Mouse (Mus musculus) lung, adult 2 months (tissue): ENCODE measurements around the gene Gm36079. TPM values are rescaled to one million over a fixed set of nuclear protein-coding genes. Genes with fewer than 3 reads are reported as not detected.
"Not testable (repeated sequence)": the region's sequence is repeated elsewhere in the genome, so short reads cannot be mapped to it uniquely, and the experiment has no call there.

ENCODE experiments used
- DNase-seq: peaks from one replicate; pipeline ENCODE4 v3.0.0; 2022
- H3K4me1 ChIP-seq: fragments of 200-500 bp; 2 replicates; pipeline ENCODE4 v1.6.1; 2011; ENCODE audit warnings: low read length; ENCODE audit not compliant: control insufficient read depth, insufficient read depth
- H3K4me3 ChIP-seq: fragments of 200-500 bp; replicated peaks from 2 replicates; pipeline ENCODE3; 2011; ENCODE audit warnings: low read depth, mild to moderate bottlenecking, control low read depth, low read length; ENCODE audit errors: extremely low read depth
- WGBS: fragments of 180-500 bp; shearing (Covaris S2); methylation state at CpG from one replicate; pipeline ENCODE4 v1.1.7; 2018; 5-methylcytosine and 5-hydroxymethylcytosine counted together
- polyA plus RNA-seq: library from polyadenylated mRNA; depleted of rRNA; stranded (reverse); fragments of >200 nt; gene quantifications from 2 replicates; pipeline ENCODE4 v1.2.3, GENCODE M21; 2012; rRNA removed

Gene Gm36079
- 0.45 TPM in 1 of 2 replicates, not detected in the other for polyA plus RNA-seq

DNA sequence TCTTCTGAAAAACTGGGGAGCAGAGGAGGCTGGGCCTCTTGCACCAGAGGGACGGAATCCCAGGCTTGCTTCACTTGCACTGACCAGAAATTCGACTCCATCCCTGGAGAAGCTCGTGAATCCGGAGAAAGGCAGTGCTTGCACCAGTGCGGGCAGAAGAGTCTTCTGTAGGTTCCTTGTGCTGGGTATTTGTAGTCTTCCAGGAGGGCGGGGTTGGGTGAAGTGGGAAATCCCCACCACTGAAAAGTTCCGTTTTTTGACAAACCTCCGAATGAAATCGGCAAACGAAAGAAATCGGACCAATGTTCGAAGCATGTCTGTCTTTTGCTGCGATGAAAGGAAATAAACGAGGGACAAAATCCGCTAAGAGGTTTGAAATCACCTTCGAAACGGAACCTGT is at the start of gene Gm36079:
Gene Gm36079, minus strand, starts transcription at position 101 of the 400 bp plus-strand sequence.
- WGBS, result 4% methylated on average over 6 of the region's 17 CpGs
- not testable (repeated sequence) for H3K4me3 ChIP-seq, H3K4me1 ChIP-seq, DNase-seq

DNA sequence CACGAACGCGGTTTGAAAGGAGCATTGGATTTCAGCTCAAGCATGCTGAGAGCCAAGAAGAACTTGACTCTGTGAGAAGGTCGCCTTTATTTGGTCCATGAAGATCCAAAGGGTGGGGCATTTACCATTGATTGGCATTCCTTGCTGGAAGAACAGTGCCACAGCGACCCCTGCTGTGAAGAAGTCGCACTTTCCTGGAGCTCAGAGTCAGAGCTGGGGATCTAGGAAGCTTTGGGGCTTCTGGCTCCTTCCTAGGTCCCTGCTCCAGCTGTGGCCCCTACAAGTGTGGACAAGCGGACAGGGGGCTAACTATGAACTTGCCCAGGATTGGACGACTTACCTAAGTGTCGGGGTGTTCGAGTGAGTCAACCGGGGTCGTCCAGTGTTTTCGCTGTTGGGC is 44.1 kb upstream of the Gm36079 start:
- WGBS, result no CpG with 5 or more reads among the region's 13 CpGs
- H3K4me3 ChIP-seq, DNase-seq, H3K4me1 ChIP-seq: not testable (repeated sequence)

DNA sequence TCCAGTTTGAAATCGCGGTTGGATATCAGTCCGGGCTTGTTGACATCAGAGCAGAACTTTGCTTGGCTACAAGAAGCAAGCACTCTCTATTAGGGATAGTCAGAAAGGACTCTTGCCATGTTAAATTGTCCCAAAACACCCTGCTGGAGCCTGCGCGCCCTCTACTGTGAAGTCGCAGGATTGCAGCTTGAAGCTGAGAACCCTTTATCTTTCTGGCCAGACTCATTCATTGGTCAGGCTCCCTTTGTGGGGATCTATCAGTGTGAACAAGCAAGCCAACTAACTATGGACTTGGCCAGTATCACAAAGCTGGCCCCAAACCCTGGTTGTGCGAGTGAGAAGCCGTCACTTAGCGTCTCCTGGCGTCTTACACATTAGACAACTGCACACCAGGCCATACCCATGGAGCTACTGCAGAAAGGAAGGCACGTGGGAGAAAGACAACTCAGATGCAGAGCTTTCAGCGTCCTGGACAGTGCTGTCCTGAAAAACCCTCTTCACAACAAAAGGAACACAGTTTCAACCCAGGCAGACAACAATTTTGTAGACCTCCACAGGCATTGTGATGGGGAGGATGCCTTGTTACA is 43.3 kb upstream of the Gm36079 start:
- not testable (repeated sequence) for H3K4me1 ChIP-seq, DNase-seq, H3K4me3 ChIP-seq
- no CpG with 5 or more reads among the region's 12 CpGs for WGBS

DNA sequence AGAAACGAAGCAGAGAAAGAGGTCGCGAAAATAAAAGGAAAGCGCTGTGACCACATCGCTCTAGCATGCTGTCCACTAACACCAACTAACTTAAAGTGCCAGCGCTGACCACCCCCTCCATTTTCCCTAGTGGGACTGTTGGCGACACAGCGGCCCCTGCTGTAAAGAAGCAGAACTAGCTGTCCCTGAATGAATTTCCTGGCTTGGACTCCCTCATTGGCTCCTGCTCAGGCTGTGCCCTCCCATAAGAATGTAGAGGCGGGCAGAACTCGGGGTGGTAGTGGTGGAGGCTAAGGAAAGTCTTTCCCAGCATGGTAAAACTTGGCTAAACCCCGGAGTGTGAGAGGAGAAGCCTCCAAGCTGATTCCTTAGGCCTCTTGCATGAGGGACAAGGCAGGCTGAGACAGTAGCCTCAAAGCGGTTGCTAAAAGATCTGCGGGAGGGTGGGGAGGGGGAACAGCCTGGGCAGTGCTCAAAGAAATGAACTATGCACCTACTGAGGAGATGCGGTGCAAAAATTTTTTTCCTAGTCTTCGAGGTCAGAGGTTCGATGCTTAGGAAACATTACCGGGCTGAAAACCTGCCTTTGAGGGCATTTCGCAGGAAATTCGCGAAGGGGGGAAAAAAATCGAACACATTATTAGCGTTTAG is 36.8 kb upstream of the Gm36079 start:
- not testable (repeated sequence) for DNase-seq, H3K4me3 ChIP-seq, H3K4me1 ChIP-seq
- no CpG with 5 or more reads among the region's 22 CpGs for WGBS

DNA sequence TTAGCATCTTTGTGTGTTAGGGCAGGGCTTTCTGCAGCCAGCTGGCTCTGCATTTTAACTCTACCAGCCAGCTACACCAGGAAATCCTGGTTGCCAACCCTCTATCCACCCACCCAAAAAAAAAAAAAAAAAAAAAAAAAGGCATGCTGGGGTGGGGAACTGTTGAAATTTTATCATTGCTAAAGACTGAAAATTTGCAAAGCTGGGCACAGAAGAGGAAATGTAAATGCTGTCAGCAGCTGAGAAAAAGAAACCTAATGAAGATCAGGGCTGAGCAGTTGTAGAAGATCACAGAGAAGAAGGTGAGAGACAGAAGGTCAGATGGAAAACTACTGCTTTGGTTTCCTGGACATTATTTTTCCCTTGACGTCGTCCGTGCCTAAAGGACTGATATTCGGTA is 36.1 kb upstream of the Gm36079 start:
- not testable (repeated sequence) for H3K4me3 ChIP-seq, DNase-seq, H3K4me1 ChIP-seq
- no CpG with 5 or more reads among the region's 4 CpGs for WGBS

DNA sequence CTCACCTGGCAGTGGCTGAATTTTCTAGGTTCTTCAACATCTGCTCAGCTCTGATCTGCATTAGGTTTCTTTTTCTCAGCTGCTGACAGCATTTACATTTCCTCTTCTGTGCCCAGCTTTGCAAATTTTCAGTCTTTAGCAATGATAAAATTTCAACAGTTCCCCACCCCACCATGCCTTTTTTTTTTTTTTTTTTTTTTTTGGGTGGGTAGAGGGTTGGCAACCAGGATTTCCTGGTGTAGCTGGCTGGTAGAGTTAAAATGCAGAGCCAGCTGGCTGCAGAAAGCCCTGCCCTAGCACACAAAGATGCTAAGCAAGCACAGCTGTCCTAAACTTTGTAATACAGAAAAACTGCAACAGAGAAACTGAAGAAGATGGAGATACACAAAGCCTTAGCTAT is 25.3 kb upstream of the Gm36079 start, which contains the start of gene Gm21188:
Gene Gm21188, minus strand, starts transcription at position 110 of the 400 bp plus-strand sequence.
- DNase-seq, H3K4me1 ChIP-seq, H3K4me3 ChIP-seq: not testable (repeated sequence)

DNA sequence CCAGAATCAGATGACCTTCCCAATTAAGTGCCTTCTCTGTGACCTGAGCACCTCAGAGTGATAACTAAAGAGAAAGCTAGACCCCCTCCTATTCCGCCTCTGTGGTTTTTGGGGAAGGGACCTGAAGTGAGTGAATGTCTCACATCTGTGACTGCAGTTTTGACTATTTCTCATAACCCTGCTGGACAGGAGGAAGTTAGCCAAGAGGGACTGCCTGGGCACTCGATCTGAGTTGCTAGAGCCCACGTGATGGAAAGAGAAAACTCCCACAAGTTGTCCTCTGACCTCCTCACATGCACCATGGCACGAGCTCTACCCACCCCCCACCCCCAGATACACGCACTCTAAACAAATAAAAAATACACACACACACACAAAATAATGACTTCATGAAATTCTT is 21.8 kb upstream of the Gm36079 start:
- H3K4me1 ChIP-seq, DNase-seq, H3K4me3 ChIP-seq: not testable (repeated sequence)
- WGBS, result no CpG with 5 or more reads among the region's 5 CpGs

DNA sequence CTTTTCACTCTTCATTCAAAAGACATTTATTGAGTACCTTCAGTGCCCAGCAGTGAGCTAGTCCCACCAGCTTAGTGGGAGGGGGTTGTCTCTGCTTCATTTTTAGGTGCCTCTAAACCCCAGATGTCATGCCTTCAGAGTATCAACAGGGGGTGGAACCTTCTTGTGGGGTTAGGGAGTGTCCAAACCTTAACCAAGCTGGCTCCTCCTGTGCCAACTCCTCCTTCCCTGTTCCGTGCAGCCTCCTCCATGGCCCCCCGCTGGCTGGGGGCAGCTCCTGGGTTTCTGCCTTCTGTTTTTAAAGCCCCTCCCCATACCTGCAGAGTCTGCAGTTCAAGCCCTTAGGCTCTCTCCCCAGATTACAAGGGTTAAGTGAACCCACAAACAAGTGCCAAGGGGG is 21.4 kb upstream of the Gm36079 start:
- no CpG with 5 or more reads among the region's 2 CpGs for WGBS
- DNase-seq, H3K4me1 ChIP-seq, H3K4me3 ChIP-seq: not testable (repeated sequence)

DNA sequence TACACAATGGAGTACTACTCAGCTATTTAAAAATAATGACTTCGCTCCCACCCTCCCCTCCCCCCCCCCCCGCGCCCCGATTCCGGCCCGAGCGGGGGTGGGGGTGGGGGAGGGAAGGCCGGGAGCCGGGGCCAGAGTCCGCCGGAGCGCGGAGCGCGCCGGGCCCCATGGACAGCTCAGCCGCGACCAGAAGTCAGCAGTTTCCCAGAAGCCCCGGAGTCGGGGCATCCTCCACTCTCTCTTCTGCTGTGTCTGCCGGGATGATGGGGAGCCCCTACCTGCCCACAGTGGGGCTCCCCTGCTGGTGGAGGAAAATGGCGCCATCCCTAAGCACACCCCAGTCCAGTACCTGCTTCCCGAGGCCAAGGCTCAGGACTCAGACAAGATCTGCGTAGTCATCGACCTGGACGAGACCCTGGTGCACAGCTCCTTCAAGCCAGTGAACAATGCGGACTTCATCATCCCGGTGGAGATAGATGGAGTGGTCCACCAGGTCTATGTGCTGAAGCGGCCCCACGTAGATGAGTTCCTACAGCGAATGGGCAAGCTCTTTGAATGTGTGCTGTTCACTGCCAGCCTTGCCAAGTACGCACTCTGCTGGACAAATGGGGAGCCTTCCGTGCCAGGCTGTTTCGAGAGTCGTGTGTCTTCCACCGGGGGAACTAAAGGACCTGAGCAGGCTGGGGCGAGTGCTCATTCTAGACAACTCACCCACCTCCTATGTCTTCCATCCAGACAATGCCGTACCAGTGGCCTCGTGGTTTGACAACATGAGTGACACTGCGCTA is 19.8 kb upstream of the Gm36079 start:
- 5% methylated on average over 10 of the region's 40 CpGs for WGBS
- not testable (repeated sequence) for H3K4me1 ChIP-seq, H3K4me3 ChIP-seq

DNA sequence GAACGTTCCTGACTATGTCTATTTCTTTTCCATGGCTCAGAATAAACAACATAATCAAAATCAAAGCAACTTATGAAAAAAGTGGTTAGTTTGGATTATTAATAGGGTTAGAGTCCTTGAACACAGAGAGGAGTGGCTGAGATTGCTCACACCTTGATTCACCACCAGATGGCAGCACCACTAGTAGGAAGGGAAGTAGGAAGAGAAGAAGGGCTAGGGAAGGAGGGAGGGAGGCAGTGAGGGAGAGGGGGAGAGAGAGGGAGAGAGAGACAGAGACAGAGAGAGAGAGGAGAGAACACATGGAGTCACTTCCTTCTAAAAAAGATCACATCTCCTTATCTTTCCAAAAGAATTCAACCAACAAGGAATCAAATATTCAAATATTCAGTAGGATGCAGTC is 14.3 kb upstream of the Gm36079 start:
- no CpG with 5 or more reads among the region's 1 CpGs for WGBS
- H3K4me3 ChIP-seq, H3K4me1 ChIP-seq, DNase-seq: not testable (repeated sequence)

More for the DNA sequence above, 19.8 kb upstream of the Gm36079 start:
- not testable (repeated sequence) for DNase-seq

DNA sequence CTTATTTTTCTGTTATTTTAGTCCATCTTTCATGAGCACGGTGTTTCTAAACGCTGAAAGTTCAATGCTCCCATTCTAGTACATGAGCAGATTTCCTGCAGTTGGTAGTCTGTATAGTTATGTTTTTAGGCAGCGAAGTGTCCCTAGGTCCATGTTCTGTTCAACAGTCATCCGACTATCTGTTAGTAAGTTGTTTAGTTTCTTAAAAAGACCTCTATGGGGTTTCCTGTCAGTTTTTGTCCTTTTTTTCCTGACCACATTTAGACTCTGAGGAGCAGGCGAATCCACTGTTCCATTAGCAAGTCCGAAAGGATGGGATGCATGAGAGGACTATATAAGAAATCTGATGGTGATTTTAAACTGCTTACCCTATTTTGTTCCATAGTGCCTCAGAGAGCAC is 11.1 kb upstream of the Gm36079 start:
- H3K4me1 ChIP-seq, DNase-seq, H3K4me3 ChIP-seq: not testable (repeated sequence)
- 16% methylated on average over 6 of the region's 6 CpGs for WGBS

DNA sequence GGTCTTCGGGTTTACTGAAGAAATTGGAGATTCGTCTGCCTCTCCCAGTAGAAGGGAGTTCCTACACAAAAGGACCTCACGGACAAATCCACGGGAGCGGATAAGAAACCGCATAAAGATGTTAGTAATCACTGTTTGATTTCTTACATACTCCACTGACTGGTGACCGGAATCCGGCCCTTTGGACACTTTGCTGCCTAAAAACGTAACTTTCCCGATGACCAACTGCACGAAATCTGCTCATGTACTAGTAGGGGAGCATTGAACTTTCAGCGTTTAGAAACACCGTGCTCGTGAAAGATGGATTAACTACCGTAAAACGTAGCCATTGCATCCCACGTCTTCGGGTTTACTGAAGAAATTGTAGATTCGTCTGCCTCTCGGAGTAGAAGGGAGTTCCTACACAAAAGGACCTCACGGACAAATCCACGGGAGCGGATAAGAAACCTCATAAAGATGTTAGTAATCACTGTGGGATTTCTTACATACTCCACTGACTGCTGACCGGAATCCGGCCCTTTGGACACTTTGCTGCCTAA is 9.8 kb upstream of the Gm36079 start:
- WGBS, result 4% methylated on average over 25 of the region's 25 CpGs
- not testable (repeated sequence) for H3K4me1 ChIP-seq, DNase-seq, H3K4me3 ChIP-seq

DNA sequence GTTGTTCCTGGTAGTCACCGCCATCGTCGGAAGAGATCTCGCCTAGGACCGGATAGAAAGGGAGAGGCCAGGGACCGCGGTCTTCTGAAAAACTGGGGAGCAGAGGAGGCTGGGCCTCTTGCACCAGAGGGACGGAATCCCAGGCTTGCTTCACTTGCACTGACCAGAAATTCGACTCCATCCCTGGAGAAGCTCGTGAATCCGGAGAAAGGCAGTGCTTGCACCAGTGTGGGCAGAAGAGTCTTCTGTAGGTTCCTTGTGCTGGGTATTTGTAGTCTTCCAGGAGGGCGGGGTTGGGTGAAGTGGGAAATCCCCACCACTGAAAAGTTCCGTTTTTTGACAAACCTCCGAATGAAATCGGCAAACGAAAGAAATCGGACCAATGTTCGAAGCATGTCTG is 8.3 kb upstream of the Gm36079 start:
- not testable (repeated sequence) for DNase-seq, H3K4me1 ChIP-seq, H3K4me3 ChIP-seq
- 3% methylated on average over 9 of the region's 18 CpGs for WGBS

DNA sequence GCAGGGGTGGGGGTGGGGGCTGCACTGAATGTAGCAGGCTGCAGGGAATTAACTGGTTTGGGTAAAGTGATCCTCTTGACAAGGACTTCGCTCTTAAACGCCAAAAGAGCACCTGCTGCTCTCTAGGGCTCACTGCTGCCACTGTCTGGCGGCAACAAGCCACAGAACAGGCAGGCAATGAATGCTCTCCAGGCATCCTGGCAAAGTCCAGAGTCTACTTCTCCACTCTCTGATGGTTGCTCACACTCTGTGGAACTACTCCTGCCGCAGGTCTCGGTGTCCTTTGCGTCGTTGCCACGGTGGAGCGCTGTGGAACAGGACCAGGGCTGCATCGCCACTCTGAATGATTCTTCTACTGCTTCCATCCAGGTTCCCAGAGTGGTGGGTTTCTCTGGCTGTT is 7.8 kb upstream of the Gm36079 start:
- not testable (repeated sequence) for DNase-seq

DNA sequence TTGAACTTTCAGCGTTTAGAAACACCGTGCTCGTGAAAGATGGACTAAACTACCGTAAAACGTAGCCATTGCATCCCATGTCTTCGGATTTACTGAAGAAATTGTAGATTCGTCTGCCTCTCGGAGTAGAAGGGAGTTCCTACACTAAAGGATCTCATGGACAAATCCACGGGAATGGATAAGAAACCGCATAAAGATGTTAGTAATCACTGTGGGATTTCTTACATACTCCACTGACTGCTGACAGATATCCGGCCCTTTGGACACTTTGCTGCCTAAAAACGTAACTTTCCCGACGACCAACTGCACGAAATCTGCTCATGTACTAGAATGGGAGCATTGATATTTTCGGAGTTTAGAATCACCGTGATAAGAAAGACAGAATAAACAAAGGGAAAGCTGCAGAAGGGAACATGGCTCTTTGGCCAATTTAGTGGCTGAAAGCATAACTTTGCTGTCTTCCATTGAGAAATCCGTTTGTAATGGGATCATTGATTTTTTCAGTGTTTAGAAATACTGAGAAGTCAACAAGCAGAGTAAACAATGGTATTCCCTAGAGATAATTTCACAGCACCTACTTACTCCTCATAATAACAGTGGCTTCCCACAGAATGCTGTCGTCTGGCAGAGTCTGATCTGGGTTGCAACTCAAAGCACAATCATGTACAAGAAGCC is 6.8 kb upstream of the Gm36079 start:
- H3K4me3 ChIP-seq, H3K4me1 ChIP-seq: not testable (repeated sequence)
- WGBS, result 4% methylated on average over 19 of the region's 19 CpGs
- DNase-seq, result peak; percentile 46

More for the DNA sequence above, 7.8 kb upstream of the Gm36079 start:
- WGBS, result 2% methylated on average over 3 of the region's 10 CpGs
- H3K4me3 ChIP-seq, H3K4me1 ChIP-seq: not testable (repeated sequence)
